Mouse (Mus musculus): ENCODE measurements around the gene Unk.
"Not testable (repeated sequence)": the region's sequence is repeated elsewhere in the genome, so short reads cannot be mapped to it uniquely, and the experiment has no call there.

The Unk gene

GRCm38 (mm10) chr11:116010146-116010545 lies 20.0 kb upstream of the Unk start:
- no peak for DNase-seq (ENCODE audit: low read depth, low spot score)

GRCm38 (mm10) chr11:116010948-116011347 lies 19.2 kb upstream of the Unk start:
- no peak for DNase-seq (ENCODE audit: low read depth, low spot score)

- no peak for DNase-seq (ENCODE audit: low read depth, low spot score)
These were observed 18.4 kb upstream of the Unk start for GRCm38 (mm10) chr11:116011529-116012261.

GRCm38 (mm10) chr11:116012262-116012947 lies 17.7 kb upstream of the Unk start, which contains the start of gene Galk1:
Gene Galk1, minus strand, starts transcription at chr11:116012719.
- peak; percentile 65 for DNase-seq (ENCODE audit: low read depth, low spot score)

- DNase-seq (ENCODE audit: low read depth, low spot score) = no peak
These were observed 15.3 kb upstream of the Unk start for GRCm38 (mm10) chr11:116014821-116015220.

- no peak for DNase-seq (ENCODE audit: low read depth, low spot score)
These were observed 12.0 kb upstream of the Unk start for GRCm38 (mm10) chr11:116018106-116018505.

GRCm38 (mm10) chr11:116018867-116019266 lies 11.3 kb upstream of the Unk start:
- not testable (repeated sequence) for DNase-seq (ENCODE audit: low read depth, low spot score)

GRCm38 (mm10) chr11:116019360-116019791 lies 10.7 kb upstream of the Unk start:
- no peak for DNase-seq (ENCODE audit: low read depth, low spot score)

- no peak for DNase-seq (ENCODE audit: low read depth, low spot score)
These were observed 10.1 kb upstream of the Unk start for GRCm38 (mm10) chr11:116019976-116020411.

- DNase-seq (ENCODE audit: low read depth, low spot score) = no peak
These were observed 9.6 kb upstream of the Unk start for GRCm38 (mm10) chr11:116020519-116020922.

GRCm38 (mm10) chr11:116021328-116022220 lies 8.5 kb upstream of the Unk start:
- no peak for DNase-seq (ENCODE audit: low read depth, low spot score)

GRCm38 (mm10) chr11:116022256-116022780 lies 7.8 kb upstream of the Unk start:
- no peak for DNase-seq (ENCODE audit: low read depth, low spot score)

GRCm38 (mm10) chr11:116023074-116023770 lies 6.9 kb upstream of the Unk start:
- not testable (repeated sequence) for DNase-seq (ENCODE audit: low read depth, low spot score)

GRCm38 (mm10) chr11:116023771-116024355 lies 6.3 kb upstream of the Unk start:
- peak; percentile 49 for DNase-seq (ENCODE audit: low read depth, low spot score)

GRCm38 (mm10) chr11:116024356-116024808 lies 5.7 kb upstream of the Unk start:
- DNase-seq (ENCODE audit: low read depth, low spot score) = peak; percentile 98

GRCm38 (mm10) chr11:116025056-116025845 lies 4.9 kb upstream of the Unk start:
- DNase-seq (ENCODE audit: low read depth, low spot score) = no peak

GRCm38 (mm10) chr11:116027756-116028155 lies 2.4 kb upstream of the Unk start, which contains the start of gene H3f3b:
Gene H3f3b, minus strand, starts transcription at chr11:116027962.
- DNase-seq (ENCODE audit: low read depth, low spot score) = no peak

- no peak for DNase-seq (ENCODE audit: low read depth, low spot score)
These were observed 1.8 kb upstream of the Unk start for GRCm38 (mm10) chr11:116028177-116028865.

Data from retina, adult 2 months (tissue).